Mouse (Mus musculus) thymus, postnatal 10 days (tissue): ENCODE measurements around the gene Pdzk1.

ENCODE experiments used
- DNase-seq, 2 experiments: peaks; one replicate each; pipeline ENCODE4 v3.0.0; 2021; ENCODE audit warnings: low spot score in 2 of 2

Pdzk1 gene

DNA sequence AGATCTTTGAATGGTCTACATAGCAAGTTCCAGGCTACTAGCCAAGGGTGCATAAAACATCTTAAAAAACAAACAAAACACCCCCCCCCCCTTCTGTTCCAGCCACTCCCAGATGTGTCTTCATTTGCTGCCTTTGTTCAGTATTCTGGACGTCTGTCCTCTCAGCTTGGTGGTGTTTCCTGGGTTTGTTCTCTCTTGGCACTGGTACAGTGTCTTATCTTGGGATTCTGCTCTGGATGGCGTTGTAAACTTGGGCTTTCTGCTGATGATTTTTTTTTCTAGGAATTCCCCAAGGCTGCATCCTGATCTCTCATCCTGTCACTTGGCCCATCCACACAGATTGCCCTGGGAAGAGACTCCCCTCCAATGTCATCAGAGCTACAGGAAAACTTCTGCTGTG lies 7.3 kb downstream of the Pdzk1 start:
- no peak for DNase-seq

DNA sequence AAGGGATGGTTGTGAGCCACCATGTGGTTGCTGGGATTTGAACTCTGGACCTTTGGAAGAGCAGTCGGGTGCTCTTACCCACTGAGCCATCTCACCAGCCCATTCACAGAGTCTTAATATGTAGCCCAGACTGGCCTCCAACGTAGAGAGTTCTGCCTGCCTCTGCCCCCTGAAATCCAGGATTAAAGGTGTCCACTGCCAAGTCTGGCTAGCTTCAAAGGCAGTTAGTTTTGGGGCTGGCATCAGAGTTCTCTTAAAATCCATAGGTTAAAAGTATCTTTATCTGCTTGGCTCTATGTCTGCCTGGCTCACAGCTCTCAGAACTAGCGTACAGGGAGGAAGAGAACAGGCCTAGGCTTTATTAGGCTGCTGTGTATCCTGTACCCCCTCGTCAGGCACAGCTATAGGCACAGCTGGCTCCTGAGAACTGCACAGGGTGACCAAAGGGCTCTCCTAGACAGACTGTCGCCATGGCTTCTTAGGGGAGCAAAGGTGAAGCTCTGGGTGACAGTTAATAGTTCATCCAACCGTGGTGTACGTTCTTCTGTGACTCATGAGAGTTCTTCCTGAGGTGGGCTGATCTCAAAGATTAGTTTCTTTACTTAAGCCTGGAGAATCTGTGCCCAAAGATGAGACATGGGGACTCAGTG lies 10.0 kb downstream of the Pdzk1 start:
- DNase-seq, result no peak

DNA sequence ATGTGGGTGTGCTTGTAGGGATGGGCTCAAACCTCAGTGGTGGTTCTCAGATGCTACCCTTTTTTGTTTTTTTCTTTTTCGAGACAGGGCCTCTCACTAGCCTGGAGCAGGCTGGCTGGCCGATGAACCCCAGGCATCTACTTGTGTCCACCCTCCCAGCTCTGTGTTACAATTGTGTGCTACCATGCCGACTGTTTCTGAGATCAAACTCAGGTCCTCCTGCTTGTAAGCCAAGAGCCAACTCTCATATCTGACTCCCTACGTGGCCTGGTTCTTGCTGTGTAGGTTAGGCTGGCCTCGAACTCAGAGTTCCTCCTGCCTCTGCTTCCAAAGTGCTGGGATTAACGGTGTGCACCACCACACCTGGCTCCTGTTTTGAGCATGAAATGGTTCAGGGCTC lies 16.1 kb downstream of the Pdzk1 start:
- DNase-seq, result no peak

DNA sequence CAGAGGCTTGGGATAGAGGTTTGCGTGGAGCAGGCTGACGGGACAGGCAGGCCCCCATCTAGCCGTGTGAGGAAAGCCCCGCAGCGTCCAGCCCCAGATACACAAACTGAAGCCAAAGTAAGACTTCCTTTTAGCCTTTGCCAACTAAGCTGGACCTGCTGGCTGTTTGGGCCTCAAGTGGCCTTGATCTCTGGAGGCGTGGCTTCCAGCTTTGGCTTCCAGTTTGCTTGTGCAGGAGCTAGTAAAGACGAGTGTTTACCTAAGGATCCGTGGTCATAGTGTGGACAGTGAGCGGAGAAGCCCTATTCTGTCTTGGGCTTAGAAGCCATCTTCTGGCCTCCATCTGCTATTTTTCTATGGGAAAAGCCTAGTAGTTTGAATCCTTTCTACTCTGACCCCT lies 16.7 kb downstream of the Pdzk1 start:
- DNase-seq, result no peak

DNA sequence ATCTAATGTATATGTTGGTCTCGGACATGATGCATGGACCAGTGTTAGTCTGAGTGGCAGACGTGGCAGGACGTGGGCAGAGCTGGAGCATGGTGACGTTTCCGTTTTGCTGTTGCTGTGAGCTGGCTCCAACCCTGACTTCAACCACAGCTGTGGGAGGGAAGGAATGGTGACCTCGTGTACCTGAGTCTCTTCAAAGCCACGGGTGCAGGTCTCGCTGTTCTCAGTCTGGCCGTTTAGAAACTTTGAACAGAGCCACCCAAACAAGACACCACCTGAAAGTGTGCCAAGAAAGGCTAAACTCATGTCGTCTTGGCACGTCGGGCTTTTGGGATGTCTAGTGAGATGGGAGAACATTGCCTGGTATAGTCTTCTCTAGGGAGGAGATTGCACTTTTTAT lies 17.9 kb downstream of the Pdzk1 start:
- no peak for DNase-seq

DNA sequence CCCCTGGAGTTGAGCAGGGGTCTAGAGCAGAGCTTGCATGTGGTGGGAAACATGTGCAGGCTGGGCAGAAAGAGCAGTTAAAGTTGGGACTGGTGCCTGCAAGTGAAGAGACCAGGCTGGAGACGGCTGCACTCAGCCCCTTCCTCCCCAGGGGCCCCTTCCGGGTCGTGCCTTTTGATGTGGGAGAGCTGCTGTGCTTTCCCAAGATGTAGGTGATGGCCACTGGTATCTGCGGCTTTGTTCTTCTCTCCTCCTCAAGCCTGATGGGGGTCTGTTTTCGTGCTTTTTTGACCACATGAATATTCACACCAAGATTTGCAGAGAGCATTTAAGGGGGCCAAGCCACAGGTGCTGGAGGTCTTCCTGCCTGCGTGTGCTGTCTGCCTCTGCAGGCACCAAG lies 18.6 kb downstream of the Pdzk1 start:
- peak; percentile 35 to 44 for DNase-seq

DNA sequence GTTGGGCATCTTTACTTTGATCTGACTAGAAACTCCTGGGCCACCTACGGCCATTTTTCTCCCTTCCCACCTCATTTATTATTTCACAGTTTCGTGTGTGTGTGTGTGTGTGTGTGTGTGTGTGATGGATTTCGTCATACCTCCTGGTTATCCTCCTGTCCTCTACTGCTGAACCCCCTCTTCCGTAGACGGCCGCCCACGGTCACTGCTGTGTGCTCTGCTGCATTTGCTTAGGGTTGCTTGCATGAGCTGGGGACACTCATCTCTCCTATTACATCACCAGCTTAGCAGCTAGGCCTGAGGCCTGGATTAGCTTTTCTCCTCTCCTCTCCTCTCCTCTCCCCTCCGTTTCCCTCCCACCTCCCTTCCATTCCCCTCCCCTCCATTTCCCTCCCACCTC lies 19.4 kb downstream of the Pdzk1 start:
- DNase-seq, result no peak

DNA sequence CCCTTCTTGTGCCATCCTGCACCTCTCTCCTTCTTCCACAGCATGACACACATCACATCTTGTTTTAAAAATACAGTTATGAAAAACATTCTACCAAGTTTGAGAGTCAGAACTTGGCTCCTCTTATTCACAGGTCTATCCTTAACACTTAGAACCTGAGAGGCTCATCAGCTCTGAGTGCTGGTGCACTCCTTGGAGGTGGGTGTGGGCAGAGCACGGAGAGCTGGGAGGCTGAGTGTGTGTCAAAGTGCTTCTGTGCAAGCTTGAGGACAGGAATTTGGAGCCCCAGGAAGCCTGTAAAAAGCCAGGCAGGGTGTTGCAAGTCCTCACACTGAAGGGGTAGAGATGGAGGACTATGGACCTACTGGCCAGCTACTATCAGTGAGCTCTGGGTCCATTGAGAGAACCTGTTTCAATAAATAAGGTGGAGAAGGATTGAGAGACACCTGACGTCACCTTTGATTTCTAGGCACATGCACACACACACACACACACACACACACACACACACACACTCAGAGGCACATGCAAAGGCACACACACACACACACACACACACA lies 20.2 kb downstream of the Pdzk1 start:
- no peak for DNase-seq

DNA sequence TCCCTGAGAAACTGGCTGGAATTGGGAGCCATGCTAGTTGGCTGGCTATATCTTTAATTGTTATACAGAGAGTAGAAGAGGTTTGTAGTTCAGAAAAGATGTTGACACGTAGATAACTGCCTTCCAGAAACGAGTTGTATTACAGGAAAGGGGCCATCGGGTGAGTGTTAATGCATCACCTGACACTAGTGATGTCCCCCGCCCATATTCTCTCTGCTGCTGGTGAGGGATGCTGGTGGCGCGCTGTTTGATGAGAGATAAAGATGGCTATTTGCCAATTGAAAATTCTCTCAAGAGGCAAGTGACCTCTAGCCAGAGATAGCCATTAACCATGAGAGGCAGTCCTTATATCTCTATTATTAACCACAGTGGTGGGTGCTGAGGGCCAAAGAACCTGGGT lies 23.5 kb downstream of the Pdzk1 start:
- no peak for DNase-seq

DNA sequence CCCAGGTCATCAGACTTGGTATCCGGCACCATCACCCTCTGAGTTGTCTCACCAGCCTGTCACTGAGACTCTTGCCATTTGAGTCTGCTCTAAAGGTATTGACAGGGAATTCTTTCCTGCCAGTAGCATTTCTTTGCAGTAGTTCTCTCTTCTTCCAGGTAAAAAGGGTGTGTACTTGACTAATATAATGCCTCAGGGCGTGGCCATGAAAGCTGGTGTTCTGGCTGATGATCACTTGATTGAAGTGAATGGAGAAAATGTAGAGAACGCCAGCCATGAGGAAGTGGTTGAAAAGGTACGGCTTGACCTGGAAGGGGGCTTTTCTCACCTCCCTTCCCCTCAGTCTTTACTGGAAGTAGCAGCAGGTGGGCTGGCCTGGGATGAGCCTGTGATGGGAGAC lies 25.3 kb downstream of the Pdzk1 start:
- DNase-seq, result no peak

DNA sequence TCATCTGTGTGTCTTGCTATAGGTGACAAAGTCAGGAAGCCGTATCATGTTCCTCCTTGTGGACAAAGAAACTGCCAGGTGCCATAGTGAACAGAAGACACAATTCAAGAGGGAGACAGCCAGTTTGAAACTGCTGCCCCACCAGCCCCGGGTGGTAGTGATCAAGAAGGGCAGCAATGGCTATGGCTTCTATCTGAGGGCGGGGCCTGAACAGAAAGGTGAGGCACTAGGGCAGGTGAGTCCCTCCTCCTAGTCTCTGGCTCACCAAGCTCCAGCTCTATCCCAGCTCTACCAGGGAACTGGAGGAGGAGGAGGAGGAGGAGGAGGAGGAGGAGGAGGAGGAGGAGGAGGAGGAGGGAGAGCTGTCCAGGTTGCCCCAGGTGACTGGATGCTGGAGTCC lies 26.7 kb downstream of the Pdzk1 start:
- no peak for DNase-seq

DNA sequence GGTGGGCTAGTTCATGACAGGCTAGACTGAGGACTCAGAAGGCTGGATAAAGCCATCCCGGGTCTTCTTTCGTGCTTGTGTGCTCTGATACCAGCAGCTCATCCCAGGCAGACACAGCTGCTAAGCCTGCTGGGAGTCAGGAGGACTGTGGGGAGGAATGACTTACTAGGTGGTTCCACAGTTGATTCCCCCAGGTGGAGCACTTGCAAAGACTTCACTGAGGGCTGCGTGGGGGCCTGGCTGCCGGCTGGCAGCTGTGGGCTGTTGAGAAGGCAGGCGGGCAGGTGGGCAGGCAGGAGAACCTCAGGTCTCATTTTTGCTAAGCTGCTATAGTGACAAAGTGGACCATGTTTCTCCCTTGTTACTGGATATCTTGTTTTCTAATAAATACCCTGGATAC lies 31.4 kb downstream of the Pdzk1 start:
- DNase-seq, result no peak

DNA sequence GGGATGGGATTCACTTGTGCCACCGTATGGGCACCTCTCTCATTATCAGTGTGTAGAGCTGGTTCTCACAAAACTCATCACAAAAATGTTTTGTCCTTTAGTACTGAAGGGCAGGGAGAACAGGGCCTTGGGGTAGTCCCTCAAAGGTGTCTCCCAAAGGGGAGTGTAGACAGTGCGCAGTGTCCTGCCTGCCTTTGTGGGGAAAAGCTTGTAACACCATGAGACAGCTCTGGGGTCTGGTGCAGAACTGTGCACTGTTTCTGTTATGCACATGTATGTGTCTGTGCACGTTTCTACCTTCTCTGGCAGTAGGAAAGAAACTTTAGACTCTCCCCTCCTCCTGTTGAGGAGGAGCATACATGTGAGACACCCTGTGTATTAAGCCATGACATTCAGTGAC lies 38.8 kb downstream of the Pdzk1 start:
- no peak for DNase-seq

DNA sequence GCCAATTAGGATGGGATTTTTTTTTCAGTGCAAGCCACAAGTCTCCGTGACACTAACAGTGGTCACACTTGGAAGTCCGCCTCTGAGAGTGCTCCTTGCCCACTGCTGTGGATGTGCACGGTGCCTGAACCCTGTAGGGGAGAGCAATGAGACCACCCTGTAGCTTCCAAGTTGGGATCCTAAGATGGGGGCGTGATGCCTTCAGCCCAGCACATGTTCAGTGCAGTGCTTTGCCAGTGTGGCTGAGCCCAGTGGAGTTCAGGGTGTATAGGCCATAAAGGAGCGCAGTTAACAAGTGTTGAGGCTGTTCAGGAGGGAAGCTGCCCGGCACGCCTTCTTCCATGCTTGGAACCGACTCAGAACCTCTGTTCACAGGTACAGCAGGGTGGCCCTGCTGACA lies 39.5 kb downstream of the Pdzk1 start:
- DNase-seq, result no peak

DNA sequence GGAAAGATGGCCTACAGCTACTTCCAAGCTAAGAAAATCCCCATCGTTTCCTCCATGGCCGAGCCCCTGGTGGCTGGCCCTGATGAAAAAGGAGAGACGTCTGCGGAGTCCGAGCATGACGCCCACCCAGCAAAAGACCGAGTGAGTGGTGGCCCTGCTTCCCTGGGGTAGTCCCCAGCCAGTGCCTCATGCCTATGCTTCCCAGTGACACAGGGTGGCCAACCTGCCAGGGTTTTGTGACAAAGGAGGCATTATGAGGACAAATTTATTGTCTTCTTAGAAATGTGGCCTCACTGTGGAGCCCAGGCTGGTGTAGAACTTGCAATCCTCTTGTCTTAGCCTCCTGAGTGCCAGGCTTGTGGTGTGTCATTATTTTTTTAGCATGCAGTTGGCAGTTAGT lies 40.0 kb downstream of the Pdzk1 start:
- no peak for DNase-seq

DNA sequence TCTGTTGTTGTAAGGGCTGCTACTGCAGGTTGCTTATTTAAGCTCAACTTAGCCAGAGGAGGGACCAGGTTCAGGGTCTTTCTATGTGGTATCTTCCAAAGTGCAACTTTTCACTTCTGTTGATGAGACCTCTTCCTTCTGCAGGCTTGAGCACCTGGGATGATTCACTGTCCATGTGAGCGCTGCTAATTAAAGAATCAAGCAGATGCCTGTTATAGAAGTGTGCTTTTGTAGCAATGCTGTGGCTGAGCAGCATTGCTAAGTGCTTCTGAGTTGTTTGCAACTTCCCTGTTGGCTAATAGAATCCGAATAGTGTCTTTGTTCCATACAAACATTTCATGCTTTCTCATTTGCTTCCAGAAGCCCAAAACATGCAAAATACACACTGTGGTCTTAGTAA lies 41.2 kb downstream of the Pdzk1 start:
- DNase-seq, result no peak

DNA sequence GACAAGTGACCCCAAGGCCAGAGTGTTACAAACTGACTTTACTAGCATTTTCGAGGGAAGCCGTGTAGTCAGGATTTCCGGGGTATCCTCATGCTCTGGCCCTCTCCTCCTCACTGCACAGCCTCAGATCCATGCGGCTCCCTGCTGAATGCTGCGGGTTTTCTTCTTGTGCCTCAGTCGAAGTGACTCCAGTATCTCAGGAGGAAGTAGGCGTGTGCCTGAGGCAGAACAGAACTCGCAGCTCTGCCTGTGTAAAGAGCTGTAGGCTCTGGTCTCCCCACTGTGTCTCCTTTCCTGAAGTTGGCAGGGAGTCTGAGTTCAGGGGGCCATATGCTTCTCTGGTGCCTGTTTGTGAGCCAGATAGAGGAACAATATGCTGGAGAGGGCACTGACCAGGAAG lies 42.0 kb downstream of the Pdzk1 start:
- DNase-seq, result no peak

DNA sequence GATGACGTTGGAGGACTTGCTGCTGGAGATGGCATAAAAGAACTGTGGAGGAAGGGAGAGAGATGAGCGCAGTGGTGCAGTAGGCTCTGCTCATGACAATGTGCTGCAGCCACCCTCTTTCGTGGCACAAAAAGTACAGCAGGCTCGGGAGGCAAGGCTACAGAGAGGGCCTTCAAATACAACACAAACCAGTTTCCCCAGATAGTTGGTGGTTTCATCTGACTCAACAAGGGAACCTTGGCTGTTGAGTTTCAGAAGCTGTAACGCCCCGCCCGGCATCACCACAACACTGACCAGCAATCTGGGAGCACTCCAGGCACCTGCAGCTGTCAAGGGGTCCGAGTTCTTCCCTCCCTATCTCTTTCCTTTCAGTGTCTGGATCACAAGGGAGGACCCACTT lies 43.4 kb downstream of the Pdzk1 start:
- no peak for DNase-seq

DNA sequence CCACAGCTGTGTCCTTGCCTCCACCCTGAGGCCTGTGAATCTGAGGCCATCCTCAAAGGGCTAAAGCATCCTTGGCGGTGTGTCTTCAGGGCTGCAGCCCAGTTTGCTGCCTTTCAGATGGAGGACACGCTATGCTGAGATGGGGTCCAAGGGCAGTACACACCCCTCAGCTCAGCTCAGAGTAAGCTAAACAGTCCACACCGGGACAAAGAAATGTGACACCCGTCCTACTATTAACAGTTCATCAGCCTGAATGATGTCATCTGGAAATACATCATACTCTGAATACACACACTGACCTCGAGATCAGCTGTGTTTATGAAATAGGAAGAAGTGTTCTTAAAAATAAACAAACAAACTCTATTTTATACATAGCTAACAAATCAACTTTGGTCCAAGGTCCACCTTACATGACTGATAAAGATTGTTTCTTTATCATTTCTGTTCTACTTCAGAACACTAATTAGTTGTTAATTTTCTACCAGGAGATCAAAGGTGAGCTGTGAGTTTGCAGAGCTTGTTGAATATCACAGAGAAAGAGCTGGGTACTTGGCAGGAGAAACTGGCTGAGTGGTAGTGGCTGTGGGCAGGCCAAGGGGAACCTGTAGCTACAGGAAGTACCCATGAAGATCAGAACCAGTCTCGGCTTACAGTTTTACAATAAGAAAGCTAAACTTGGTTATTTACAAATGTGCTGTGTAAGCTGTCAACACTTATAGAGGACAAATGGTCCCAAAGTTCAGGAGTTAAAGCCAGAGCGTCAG lies 45.9 kb downstream of the Pdzk1 start:
- DNase-seq, result no peak

DNA sequence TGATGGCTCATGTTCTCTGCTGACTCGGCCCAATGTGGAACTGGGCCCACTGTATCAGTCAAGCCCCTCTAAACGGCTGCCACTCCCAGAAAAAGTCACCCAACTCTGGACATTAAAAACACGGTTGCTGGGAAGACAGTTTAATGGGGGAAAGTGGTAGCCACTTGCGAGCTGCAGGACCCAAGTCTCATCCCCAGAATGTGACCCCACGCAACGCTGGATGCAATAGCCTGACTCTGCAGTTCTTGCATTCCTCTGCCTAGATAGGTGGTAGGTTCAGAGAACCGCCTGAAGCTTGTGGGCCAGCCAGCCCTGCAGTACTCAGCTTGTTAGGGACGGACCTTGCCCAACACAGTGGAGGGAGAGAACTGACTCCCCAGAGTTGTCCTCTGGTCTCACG lies 50.5 kb downstream of the Pdzk1 start:
- no peak for DNase-seq

DNA sequence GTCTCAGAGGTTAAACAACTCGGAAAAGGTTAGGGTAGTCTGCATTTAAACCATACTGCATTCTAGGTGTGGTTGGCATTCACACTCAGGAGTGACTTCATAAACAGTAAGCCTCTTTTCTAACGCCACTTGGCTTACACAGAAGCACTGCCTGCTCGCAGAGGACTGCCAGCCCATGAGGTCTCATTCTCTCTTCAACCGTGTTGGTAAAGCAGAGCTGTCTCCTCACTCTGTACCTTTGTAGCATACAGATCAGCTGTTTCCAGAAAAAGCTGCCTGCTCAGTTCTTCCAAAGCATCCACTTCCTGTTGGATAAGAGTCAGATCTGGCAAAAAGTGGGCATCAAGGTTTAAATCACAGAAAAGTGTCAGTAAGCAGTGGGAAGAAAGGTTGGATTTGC lies 51.3 kb downstream of the Pdzk1 start:
- no peak for DNase-seq

DNA sequence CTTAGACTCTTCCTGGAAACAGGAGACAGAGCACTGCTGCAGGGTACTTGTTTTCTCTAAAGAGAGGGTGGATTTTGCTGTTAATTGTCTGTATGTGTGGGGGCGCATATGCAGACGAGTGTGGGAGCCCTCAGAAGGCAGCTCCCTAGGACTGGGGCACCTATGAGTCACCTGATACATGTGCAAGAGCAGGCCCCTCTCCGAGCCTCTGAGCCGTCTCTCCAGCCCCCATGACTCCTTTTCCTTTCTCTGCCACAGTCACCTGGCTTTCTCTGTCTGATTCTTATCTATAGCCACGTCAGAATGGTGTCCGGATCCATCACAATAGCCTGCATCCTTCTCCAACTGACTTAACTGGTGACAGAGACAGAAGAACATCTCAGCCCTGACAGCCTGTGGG lies 52.5 kb downstream of the Pdzk1 start:
- no peak for DNase-seq

DNA sequence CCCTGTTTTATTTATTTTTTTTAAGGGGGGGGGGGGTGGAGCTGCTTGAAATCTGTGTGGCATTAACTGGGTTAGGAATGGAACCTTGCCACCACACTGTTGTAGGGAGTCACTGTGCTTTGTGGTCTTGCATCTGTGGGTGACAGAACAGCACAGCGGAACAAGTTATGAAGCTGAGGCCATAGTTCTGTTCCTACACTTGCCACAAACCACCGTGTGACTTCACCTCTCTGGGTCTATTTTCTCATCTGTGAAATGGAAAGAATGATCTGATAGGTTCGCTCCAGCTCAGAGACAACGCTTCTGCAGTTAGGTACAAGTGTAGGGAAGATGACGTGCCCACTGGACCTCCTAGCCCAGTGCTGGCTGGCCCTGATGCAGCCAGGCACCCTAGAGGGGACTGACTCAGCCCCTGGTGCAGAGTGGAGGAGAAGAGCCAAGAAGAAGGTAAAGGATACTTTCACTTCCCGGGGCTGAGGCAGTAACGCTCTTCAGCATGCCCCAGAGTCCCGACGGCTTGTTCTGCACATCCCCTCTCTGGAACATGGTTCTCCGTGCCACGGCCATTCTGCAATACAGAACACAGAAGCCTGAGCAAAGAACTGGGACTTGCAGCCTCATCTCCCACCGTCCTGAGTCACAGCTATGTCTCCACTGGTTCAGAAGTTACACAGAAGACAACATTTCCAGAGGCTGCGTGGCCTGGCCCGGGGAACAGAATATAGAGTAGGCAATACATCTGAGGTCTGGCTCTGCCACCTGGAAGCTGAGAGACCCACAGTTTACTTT lies 53.2 kb downstream of the Pdzk1 start:
- no peak for DNase-seq
